Mouse (Mus musculus): ENCODE results near the gene Zfp473. TPM values are rescaled to one million over a fixed set of nuclear protein-coding genes. Genes with fewer than 3 reads are reported as not detected.

Gene Zfp473
- 0.04 and 0.13 TPM in 2 replicates for polyA plus RNA-seq (2012; ENCODE audit: low replicate concordance)

GRCm38 (mm10) chr7:44750950-44751349, at the start of gene Zfp473:
TSS of gene Zfp473 (minus strand) at chr7:44751050.

DNA sequence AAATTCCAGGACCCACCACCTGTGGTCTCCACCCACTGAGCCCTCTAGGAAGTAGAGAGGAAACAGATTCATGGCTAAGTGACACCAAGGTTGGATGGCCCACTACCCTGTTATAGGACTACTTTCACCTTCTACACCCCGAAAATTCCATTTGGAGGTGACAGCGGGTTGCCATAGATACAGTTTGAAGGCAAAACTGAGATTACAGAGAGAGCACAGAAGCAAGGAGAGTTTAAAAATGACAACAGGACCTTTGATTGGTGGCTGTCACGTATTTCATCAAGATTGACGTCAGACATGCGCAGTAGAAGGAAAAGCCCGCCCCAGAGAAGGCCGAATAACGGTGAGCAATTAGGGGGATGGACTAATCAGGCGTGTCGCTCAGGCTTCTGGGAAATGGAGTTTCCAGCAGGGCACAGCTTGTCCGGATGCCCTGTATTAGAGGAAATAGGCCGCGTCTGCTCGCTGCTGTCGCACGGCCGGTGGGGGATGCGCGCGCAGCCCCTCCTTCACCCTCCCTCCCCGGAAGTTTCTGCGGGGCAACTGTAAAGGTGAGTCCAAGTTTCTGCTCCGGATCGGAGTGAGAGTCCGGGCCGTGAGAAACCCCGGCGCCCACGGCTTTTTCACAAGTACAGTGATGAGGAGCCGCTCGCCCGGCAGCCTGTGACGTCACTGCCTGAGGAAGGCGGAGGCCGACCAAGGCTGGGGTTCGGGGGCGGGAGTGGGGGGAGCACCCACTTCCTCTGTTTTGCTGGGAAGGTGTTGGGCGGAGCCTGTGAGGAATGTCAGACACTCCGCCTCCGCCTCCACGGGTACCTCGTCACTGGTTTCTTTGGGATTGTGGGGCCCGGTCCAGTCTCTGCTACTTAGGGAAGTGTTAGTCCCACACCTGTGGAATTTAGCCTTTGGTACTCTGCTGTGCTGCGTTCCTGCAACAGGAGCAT, 2.5 kb downstream of the Zfp473 start, which contains the start of gene Vrk3:
Gene Vrk3, plus strand, starts transcription at position 313 of the 944 bp plus-strand sequence.

GRCm38 (mm10) chr7:44708574-44708973, 42.3 kb downstream of the Zfp473 start, which contains the start of gene Izumo2:
TSS of gene Izumo2 (plus strand) at chr7:44708742.

Other genes starting within 250 kb of the Zfp473 start
- gene Mybpc2, start 226.4 kb downstream of the Zfp473 start, polyA plus RNA-seq (2012; ENCODE audit: low replicate concordance), result 0.61 and 1.4 TPM in 2 replicates
- 694 and 1,266 TPM in 2 replicates for gene Spib, start 219.0 kb downstream of the Zfp473 start, polyA plus RNA-seq (2012; ENCODE audit: low replicate concordance)
- 150 and 176 TPM in 2 replicates for gene Pold1, start 202.2 kb downstream of the Zfp473 start, polyA plus RNA-seq (2012; ENCODE audit: low replicate concordance)
- gene Nr1h2, start 197.1 kb downstream of the Zfp473 start, polyA plus RNA-seq (2012; ENCODE audit: low replicate concordance), result 388 and 706 TPM in 2 replicates
- 103 and 215 TPM in 2 replicates for gene Napsa, start 178.7 kb downstream of the Zfp473 start, polyA plus RNA-seq (2012; ENCODE audit: low replicate concordance)
- gene Kcnc3, start 160.4 kb downstream of the Zfp473 start, polyA plus RNA-seq (2012; ENCODE audit: low replicate concordance), result 10.8 and 21.7 TPM in 2 replicates
- 0.33 and 0.61 TPM in 2 replicates for gene Myh14, start 80.2 kb downstream of the Zfp473 start, polyA plus RNA-seq (2012; ENCODE audit: low replicate concordance)
- not detected in 2 replicates for gene Izumo2, start 42.3 kb downstream of the Zfp473 start, polyA plus RNA-seq (2012; ENCODE audit: low replicate concordance)
- 76.5 and 90.1 TPM in 2 replicates for gene Vrk3, start 2.6 kb downstream of the Zfp473 start, polyA plus RNA-seq (2012; ENCODE audit: low replicate concordance)
- gene Nup62, start 65.0 kb upstream of the Zfp473 start, polyA plus RNA-seq (2012; ENCODE audit: low replicate concordance), result 31.2 and 81.5 TPM in 2 replicates
- gene Il4i1, start 65.3 kb upstream of the Zfp473 start, polyA plus RNA-seq (2012; ENCODE audit: low replicate concordance), result 150 and 240 TPM in 2 replicates
- gene Atf5, start 65.6 kb upstream of the Zfp473 start, polyA plus RNA-seq (2012; ENCODE audit: low replicate concordance), result 25.4 and 45.2 TPM in 2 replicates
- 167 and 687 TPM in 2 replicates for gene Akt1s1, start 97.9 kb upstream of the Zfp473 start, polyA plus RNA-seq (2012; ENCODE audit: low replicate concordance)
- 121 and 132 TPM in 2 replicates for gene Tbc1d17, start 98.0 kb upstream of the Zfp473 start, polyA plus RNA-seq (2012; ENCODE audit: low replicate concordance)
- gene Pnkp, start 106.1 kb upstream of the Zfp473 start, polyA plus RNA-seq (2012; ENCODE audit: low replicate concordance), result 55.0 and 91.1 TPM in 2 replicates
- 42.0 and 70.4 TPM in 2 replicates for gene Ptov1, start 118.7 kb upstream of the Zfp473 start, polyA plus RNA-seq (2012; ENCODE audit: low replicate concordance)
- 195 and 493 TPM in 2 replicates for gene Med25, start 141.7 kb upstream of the Zfp473 start, polyA plus RNA-seq (2012; ENCODE audit: low replicate concordance)
- gene Fuz, start 145.0 kb upstream of the Zfp473 start, polyA plus RNA-seq (2012; ENCODE audit: low replicate concordance), result 68.5 and 164 TPM in 2 replicates
- 86.3 and 94.0 TPM in 2 replicates for gene Ap2a1, start 178.4 kb upstream of the Zfp473 start, polyA plus RNA-seq (2012; ENCODE audit: low replicate concordance)
- gene Tsks, start 192.2 kb upstream of the Zfp473 start, polyA plus RNA-seq (2012; ENCODE audit: low replicate concordance), result 0.29 TPM in 1 of 2 replicates, not detected in the other
- 0.16 and 0.33 TPM in 2 replicates for gene Cpt1c, start 223.8 kb upstream of the Zfp473 start, polyA plus RNA-seq (2012; ENCODE audit: low replicate concordance)
- gene Prmt1, start 235.5 kb upstream of the Zfp473 start, polyA plus RNA-seq (2012; ENCODE audit: low replicate concordance), result 20.1 and 51.4 TPM in 2 replicates
- gene Irf3, start 246.6 kb upstream of the Zfp473 start, polyA plus RNA-seq (2012; ENCODE audit: low replicate concordance), result 121 and 237 TPM in 2 replicates
- 98.8 and 137 TPM in 2 replicates for gene Bcl2l12, start 247.7 kb upstream of the Zfp473 start, polyA plus RNA-seq (2012; ENCODE audit: low replicate concordance)

All from hematopoietic multipotent progenitor cell, adult 10-12 weeks (in vitro differentiated cells).